Mouse (Mus musculus) hindbrain, embryonic 11.5 days (tissue): Measurements from ENCODE around the gene Nfu1. TPM values are rescaled to one million over a fixed set of nuclear protein-coding genes. Genes with fewer than 3 reads are reported as not detected.

Experiments
- ATAC-seq: fragments of 200-750 bp; cut with Nextera tagmentation; 2 replicates; pipeline ENCODE4 v1.8.0; 2017; ENCODE audit warnings: mild to moderate bottlenecking, moderate TSS enrichment, moderate library complexity; ENCODE audit not compliant: low FRiP score
- DNase-seq: peaks from one replicate; pipeline ENCODE4 v3.0.0-alpha.2; 2015; ENCODE audit warnings: low spot score
- H3K27ac ChIP-seq: fragments of 300-500 bp; sonication (generic); 2 replicates; pipeline ENCODE4 v1.5.1; 2014; ENCODE audit warnings: mild to moderate bottlenecking, low read depth, low read length
- H3K27me3 ChIP-seq: fragments of 300-500 bp; sonication (generic); 2 replicates; pipeline ENCODE4 v1.6.1; 2014; ENCODE audit warnings: mild to moderate bottlenecking, low read length, moderate library complexity, mixed read lengths; ENCODE audit not compliant: control insufficient read depth, insufficient read depth
- H3K36me3 ChIP-seq: fragments of 300-500 bp; sonication (generic); 2 replicates; pipeline ENCODE4 v1.6.1; 2014; ENCODE audit warnings: mild to moderate bottlenecking, low read length, moderate library complexity, mixed read lengths; ENCODE audit not compliant: control insufficient read depth, insufficient read depth
- H3K4me1 ChIP-seq: fragments of 300-500 bp; sonication (generic); replicated peaks from 2 replicates; pipeline ENCODE4 v1.6.1; 2014; ENCODE audit warnings: low read length, mixed read lengths; ENCODE audit not compliant: control insufficient read depth, insufficient read depth
- H3K4me2 ChIP-seq: fragments of 300-500 bp; sonication (generic); replicated peaks from 2 replicates; pipeline ENCODE4 v1.6.1; 2014; ENCODE audit warnings: mild to moderate bottlenecking, low read depth, low read length
- H3K4me3 ChIP-seq: fragments of 300-500 bp; sonication (generic); 2 replicates; pipeline ENCODE4 v1.5.1; 2014; ENCODE audit warnings: low read depth, low read length
- H3K9ac ChIP-seq: fragments of 300-500 bp; sonication (generic); 2 replicates; pipeline ENCODE4 v1.6.1; 2014; ENCODE audit warnings: low read depth, low read length
- H3K9me3 ChIP-seq: fragments of 300-500 bp; sonication (generic); 2 replicates; pipeline ENCODE4 v1.6.1; 2016; ENCODE audit warnings: low read length; ENCODE audit not compliant: control insufficient read depth
- WGBS: fragments of 180-500 bp; shearing (Covaris S2); extraction: QIAGEN DNeasy Blood & Tissue Kit; methylation state at CpG from one replicate; pipeline ENCODE4 v1.1.7; 2014; 5-methylcytosine and 5-hydroxymethylcytosine counted together
- polyA plus RNA-seq: library from polyadenylated mRNA; unstranded; fragments of >200 nt; fragmentation: Nextera tagmentation; extraction: Ambion mirVana; gene quantifications from 2 replicates; pipeline ENCODE4 v1.2.1, GENCODE M21; 2014

The Nfu1 gene
- polyA plus RNA-seq, 1 experiment from 2014 or later: 102 TPM

DNA sequence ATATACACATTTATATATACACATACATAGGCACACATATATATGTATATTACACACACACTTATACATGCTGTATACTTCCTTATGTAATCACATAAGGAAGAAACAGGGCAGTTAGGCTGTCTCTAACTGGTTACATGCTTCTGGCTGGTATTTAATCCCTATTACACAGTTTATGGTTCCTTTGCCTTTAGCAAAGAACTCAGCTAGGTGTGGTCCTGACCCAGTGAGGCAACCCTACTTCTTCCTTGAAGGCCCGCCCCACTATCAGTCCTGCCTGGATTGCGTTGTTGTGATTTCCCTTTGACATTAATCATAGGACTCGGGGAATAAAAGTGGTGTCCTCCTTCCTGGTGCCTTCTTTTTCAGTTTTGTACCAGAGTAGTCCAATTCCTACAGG lies 25.4 kb downstream of the Nfu1 start:
- Histone ChIP-seq H3K4me2 (no peak overlapping the region), H3K36me3 (no peaks in the 10 kb centered on the region), H3K4me1 (no peaks in the 10 kb centered on the region), H3K9ac (no peak overlapping the region), H3K27me3 (no peaks in the 10 kb centered on the region), H3K9me3 (no peaks in the 10 kb centered on the region), H3K27ac (no peak overlapping the region), H3K4me3 (no peak overlapping the region)
- ATAC-seq (no peak), DNase-seq (no peak)
- 95% methylated on average over 3 of the region's 3 CpGs for WGBS

DNA sequence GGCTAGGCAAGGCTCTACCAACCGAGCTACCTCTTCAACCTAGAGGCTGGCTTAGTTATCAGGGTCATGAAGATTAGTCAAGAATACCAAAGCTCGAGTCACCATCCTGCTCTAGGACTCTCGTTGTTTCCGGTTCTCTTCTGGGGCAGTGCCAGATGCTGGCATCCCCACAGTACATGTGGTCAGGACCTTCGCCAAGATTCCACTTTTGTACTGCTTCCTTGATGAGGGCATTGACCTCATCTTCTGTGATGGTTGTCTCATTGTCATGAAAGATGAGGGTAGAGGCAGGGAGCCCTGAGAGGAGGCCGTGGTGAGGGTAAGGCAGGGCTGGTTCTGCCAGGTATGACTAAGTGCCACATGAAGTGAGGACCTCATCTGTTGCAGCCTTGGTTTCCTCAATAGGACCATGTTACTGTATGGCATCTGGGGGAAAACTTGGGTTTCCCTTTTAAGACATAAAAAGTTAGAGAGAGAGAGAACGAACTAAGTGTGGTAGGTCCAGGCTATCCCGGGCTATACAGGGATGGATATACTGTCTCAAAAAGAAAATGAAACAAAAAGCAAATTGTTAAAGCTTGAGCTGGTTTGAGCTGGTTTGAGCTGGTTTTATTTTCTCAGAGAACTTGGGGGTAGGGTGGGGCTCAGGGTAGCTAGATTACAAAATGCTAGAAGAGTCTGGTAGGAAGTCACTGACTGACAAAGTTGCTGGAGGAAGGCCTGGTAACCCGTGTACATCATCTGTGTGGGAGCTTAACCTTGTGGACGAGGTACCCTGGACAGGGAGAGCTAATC lies 29.0 kb downstream of the Nfu1 start:
- 90% methylated on average over 10 of the region's 10 CpGs for WGBS
- no peaks in the 10 kb centered on the region for H3K36me3 ChIP-seq
- H3K4me3 ChIP-seq: no peak overlapping the region
- H3K27ac ChIP-seq: no peak overlapping the region
- H3K9me3 ChIP-seq: no peaks in the 10 kb centered on the region
- H3K4me2 ChIP-seq: no peak overlapping the region
- ATAC-seq: no peak
- DNase-seq: no peak
- no peak overlapping the region for H3K9ac ChIP-seq
- no peaks in the 10 kb centered on the region for H3K4me1 ChIP-seq
- no peaks in the 10 kb centered on the region for H3K27me3 ChIP-seq

DNA sequence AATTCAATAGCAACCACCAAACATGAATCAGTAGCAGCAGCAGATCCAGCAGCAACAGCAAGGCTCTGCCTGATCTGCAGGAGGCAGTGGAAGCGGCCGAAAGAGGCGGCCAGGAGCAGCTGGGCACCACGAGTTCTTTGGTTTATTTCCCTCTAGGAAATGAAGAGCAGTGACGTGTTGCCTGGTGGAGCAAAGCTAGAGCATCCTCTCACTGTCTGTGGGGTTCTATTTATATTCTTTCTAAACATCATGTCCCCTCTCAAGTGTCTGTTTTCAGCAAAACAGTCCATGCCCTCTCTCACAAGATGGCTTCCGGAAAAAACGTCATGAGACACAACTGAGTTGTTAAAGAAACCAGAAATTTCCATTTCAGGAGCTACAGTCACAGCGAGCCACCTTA lies 30.1 kb downstream of the Nfu1 start:
- no peak for ATAC-seq
- Histone ChIP-seq H3K36me3 (no peaks in the 10 kb centered on the region), H3K4me1 (no peaks in the 10 kb centered on the region), H3K4me3 (no peak overlapping the region), H3K27me3 (no peaks in the 10 kb centered on the region), H3K4me2 (no peak overlapping the region), H3K9ac (no peak overlapping the region), H3K27ac (no peak overlapping the region), H3K9me3 (no peaks in the 10 kb centered on the region)
- DNase-seq: no peak
- 86% methylated on average over 8 of the region's 8 CpGs for WGBS

DNA sequence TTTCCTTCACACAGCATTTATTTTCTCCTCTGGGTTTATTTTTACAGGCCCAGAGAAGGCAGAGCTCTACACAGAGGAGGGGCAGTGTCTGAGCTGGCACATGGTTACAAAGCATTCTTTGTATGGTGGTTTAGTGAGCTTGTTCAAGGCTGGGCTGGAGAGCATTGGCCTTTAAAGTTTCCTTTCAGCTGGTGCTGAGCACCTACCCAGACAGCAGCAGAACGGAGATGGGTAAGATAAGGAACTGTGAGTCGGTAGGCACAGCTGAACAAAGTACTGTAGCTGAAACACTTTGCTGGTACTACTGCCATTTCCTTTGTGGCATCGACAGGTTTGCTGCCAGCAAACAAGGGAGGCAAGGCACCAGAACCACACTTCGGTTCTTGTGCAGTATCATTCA lies 31.9 kb downstream of the Nfu1 start:
- Histone ChIP-seq H3K4me1 (no peaks in the 10 kb centered on the region), H3K9me3 (no peaks in the 10 kb centered on the region), H3K27ac (no peak overlapping the region), H3K4me3 (no peak overlapping the region), H3K9ac (no peak overlapping the region), H3K4me2 (no peak overlapping the region), H3K36me3 (no peaks in the 10 kb centered on the region), H3K27me3 (no peaks in the 10 kb centered on the region)
- WGBS: 87% methylated on average over 4 of the region's 4 CpGs
- DNase-seq (no peak), ATAC-seq (no peak)

DNA sequence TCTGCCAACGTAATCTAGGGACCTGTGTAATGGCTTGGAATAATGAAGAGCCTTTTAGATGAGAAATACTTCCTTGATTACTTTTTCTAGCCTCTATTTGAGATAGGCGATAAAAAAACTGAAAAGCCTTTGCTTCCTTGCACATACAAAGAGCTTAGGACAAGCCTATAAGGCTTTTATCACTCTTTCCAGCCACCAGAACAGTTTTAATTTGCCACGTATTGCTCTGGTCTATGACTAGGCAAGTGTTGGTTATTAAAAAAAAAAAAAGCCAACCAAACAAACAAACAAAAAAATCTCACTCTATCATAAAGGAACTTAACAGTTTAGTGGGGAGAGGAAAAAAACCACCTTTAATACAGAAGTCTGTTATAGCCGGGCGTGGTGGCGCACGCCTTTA lies 32.4 kb downstream of the Nfu1 start:
- H3K4me2 ChIP-seq: no peak overlapping the region
- H3K9me3 ChIP-seq: no peaks in the 10 kb centered on the region
- no peak for DNase-seq
- H3K4me1 ChIP-seq: no peaks in the 10 kb centered on the region
- H3K36me3 ChIP-seq: no peaks in the 10 kb centered on the region
- H3K4me3 ChIP-seq: no peak overlapping the region
- 92% methylated on average over 7 of the region's 7 CpGs for WGBS
- H3K9ac ChIP-seq: no peak overlapping the region; the same call in 1 of the 2 replicates
- no peaks in the 10 kb centered on the region for H3K27me3 ChIP-seq
- no peak overlapping the region for H3K27ac ChIP-seq
- ATAC-seq: no peak

DNA sequence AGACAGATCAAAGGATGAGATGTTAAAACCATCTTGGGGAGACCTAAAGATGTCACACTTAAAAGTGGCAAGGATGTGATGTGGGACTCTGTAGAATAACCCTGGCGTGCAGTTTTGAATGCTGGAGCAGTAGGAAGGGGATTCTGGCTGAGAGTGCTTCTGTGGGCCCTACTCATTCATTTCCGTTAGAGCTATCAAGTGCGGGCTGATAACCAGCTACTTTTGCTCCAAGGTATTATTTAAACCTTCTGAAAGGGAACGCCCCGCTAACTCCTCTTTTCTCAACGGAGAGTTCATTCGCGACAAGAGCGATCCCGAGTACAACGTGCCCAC lies 32.9 kb downstream of the Nfu1 start:
- H3K27ac ChIP-seq: peak overlapping the region; percentile 94
- DNase-seq (no peak), ATAC-seq (peak; percentile 18)
- H3K4me1 ChIP-seq: no peaks in the 10 kb centered on the region
- WGBS: 0% methylated on average over 11 of the region's 11 CpGs
- H3K4me3 ChIP-seq: peak overlapping the region; percentile 60
- peak overlapping the region; percentile 63 for H3K4me2 ChIP-seq
- no peaks in the 10 kb centered on the region for H3K27me3 ChIP-seq
- H3K36me3 ChIP-seq: no peaks in the 10 kb centered on the region
- no peaks in the 10 kb centered on the region for H3K9me3 ChIP-seq
- H3K9ac ChIP-seq: peak overlapping the region; percentile 69

DNA sequence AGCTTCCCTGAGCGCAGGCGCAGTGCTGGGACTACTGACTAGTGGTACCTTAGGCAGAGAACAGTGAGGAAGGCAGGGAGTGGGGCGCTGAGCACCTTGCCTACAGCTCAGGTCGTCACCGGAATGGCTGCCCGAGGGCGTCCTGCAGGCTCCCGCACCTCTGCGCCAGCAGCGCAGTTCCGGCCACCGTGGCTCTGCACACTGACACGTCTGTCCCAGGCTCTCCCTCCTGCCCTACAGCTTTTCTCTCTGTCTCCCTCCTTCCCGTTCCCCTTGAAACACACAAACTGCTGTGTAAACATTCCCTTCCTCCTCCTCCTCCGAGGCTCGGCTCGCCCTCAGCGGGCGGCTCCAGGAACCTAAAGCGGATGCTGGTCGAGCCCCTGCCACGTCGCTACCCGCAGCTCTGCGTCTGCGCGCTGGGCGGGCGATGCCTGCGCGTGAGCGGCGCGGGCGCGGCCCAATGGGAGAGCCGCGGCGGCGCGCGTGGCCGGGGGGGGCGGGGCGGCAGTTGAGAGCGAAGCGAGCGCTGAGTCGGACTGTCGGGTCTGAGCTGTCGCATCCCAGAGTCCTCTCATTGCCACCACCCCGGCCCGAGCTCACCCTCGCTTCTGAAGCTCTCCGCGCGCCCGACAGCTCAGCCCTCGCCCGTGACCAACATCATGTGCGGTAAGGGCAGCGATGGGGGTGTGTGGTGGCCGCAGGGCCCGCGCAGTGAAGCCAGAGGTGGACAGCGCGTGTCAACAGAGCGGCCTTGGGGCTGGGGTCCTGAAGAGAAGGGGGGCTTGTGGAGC lies 33.5 kb downstream of the Nfu1 start, which contains the start of gene Gfpt1:
TSS of gene Gfpt1 (plus strand) at position 510 of the 794 bp plus-strand sequence.
- no peaks in the 10 kb centered on the region for H3K36me3 ChIP-seq
- no peaks in the 10 kb centered on the region for H3K9me3 ChIP-seq
- WGBS: under 1% methylated on average over 68 of the region's 68 CpGs
- ATAC-seq (peak; percentile 97), DNase-seq (peak; percentile 96)
- peak within 1 kb of the TSS; percentile 60 for H3K4me3 ChIP-seq
- peak within 1 kb of the TSS; percentile 69 for H3K9ac ChIP-seq
- H3K27me3 ChIP-seq: no peaks in the 10 kb centered on the region
- peak within 1 kb of the TSS; percentile 94 for H3K27ac ChIP-seq
- no peaks in the 10 kb centered on the region for H3K4me1 ChIP-seq
- H3K4me2 ChIP-seq: peak within 1 kb of the TSS; percentile 63

DNA sequence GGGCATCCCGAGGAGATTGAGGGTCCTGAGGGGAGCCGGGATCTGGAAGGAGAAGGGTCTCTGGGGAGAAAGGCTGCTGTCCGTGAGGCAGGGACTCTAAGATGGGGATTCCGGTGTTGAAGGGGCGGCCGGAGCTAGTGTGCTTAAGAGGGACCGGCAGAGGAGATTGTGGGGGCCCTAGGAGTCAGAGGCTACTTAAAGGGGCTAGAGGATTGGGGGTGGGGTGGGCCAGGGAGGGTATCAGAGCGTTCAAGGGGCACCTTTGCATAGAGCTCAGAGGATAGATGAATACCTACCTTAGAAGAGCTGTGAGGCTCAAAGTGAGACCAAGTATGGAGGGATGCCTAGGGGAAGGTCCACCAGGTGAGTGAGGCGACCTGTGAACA lies 34.1 kb downstream of the Nfu1 start:
- Histone ChIP-seq H3K9ac (peak overlapping the region; percentile 69), H3K27ac (peak overlapping the region; percentile 94), H3K9me3 (no peaks in the 10 kb centered on the region), H3K36me3 (no peaks in the 10 kb centered on the region), H3K27me3 (no peaks in the 10 kb centered on the region), H3K4me2 (peak overlapping the region; percentile 63), H3K4me1 (no peaks in the 10 kb centered on the region), H3K4me3 (peak overlapping the region; percentile 60)
- WGBS: 1% methylated on average over 9 of the region's 9 CpGs
- DNase-seq: no peak
- ATAC-seq: peak; percentile 60

DNA sequence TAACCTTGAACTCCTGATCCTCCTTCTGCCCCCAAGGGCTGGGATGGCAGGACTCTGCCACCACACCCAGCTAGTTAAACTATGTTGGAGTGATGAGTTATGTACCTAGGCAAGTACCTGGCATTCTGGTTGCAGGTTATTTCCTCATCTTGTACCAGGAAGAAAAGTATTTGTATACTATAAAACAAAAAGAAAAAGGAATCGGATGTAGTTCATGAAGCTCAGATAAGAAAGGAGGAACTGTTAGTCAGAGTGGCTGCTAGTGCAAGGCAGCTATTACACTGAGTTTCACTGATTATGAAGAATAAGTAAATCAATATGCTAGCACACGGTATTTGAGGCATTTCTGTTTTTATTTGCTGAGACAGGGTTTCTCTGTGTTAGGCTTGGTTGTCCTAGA lies 35.9 kb downstream of the Nfu1 start:
- no peak overlapping the region for H3K9ac ChIP-seq
- WGBS: 93% methylated on average over 2 of the region's 2 CpGs
- H3K4me2 ChIP-seq: no peak overlapping the region
- no peak overlapping the region for H3K27ac ChIP-seq
- H3K9me3 ChIP-seq: no peaks in the 10 kb centered on the region
- DNase-seq (no peak), ATAC-seq (no peak)
- H3K4me3 ChIP-seq: no peak overlapping the region
- no peaks in the 10 kb centered on the region for H3K4me1 ChIP-seq
- no peaks in the 10 kb centered on the region for H3K36me3 ChIP-seq
- no peaks in the 10 kb centered on the region for H3K27me3 ChIP-seq
